ENCODE assay signal across 8 mouse cellular contexts in genomic region chr9:64045117-64045890, GRCm38 (mm10). TPM values are rescaled to one million over a fixed set of nuclear protein-coding genes. Genes with fewer than 3 reads are reported as not detected.
DNase-seq lines count a peak whose midpoint lies in the region; ATAC-seq and TF ChIP-seq lines count a peak whose summit lies in the region.

No protein-coding gene starts in this region.

- 6% methylated on average over 14 of the region's 14 CpGs for WGBS in lung, embryonic 14.5 days

- no peaks in the 10 kb centered on the region for H3K36me3 ChIP-seq in C2C12 (ENCODE audit: control insufficient read depth, insufficient read depth)
- H3K36me3 ChIP-seq in lung, embryonic 14.5 days (ENCODE audit: insufficient read depth): no peaks in the 10 kb centered on the region

- TF ChIP-seq CTCF in C2C12 (IDR thresholded peaks at IDR 0.05; ENCODE audit: control insufficient read depth, insufficient read depth, insufficient read length): no peak
- no peak for TF ChIP-seq CTCF in lung, embryonic 14.5 days (IDR thresholded peaks at IDR 0.05; ENCODE audit: low read depth)

- intact Hi-C loops in gastrocnemius, postnatal 36 days (cut with DNase I): no loop called here

- no peaks in the 10 kb centered on the region for H3K27me3 ChIP-seq in C2C12 (ENCODE audit: control insufficient read depth, insufficient read depth, insufficient read length)
- no peaks in the 10 kb centered on the region for H3K27me3 ChIP-seq in lung, embryonic 14.5 days (ENCODE audit: insufficient read depth, low read length)

- peak overlapping the region; percentile 86 for H3K27ac ChIP-seq in lung, embryonic 14.5 days (ENCODE audit: low read depth)

- no peak overlapping the region for H3K4me3 ChIP-seq in C2C12 (ENCODE audit: insufficient read depth, poor library complexity, severe bottlenecking)
- H3K4me3 ChIP-seq in lung, embryonic 14.5 days (ENCODE audit: low read depth, low read length): no peak overlapping the region

- H3K79me2 ChIP-seq in C2C12 (ENCODE audit: control insufficient read depth, insufficient read depth): no peaks in the 10 kb centered on the region

- no peak overlapping the region for H3ac ChIP-seq in C2C12 (ENCODE audit: control insufficient read depth, insufficient read length, low read depth)

- H3K4me1 ChIP-seq in lung, embryonic 14.5 days (ENCODE audit: insufficient read depth): peaks cover 27% of the 10 kb centered on the region

- peak overlapping the region; percentile 35 for H3K4me2 ChIP-seq in lung, embryonic 14.5 days

- DNase-seq in adipocyte (ENCODE audit: low spot score): peak; percentile 18
- DNase-seq in gastrocnemius, postnatal 36 days: peak; percentile 25 to 28
- peak; percentile 51 for DNase-seq in kidney, adult 18-20 months
- DNase-seq in lung, embryonic 14.5 days: peak; percentile 90
- DNase-seq in spleen, postnatal 36 days (ENCODE audit: low spot score in 2 of 2): peak; percentile 72 to 79
- no peak for DNase-seq in natural killer cell, adult 2 months (ENCODE audit: low spot score in 2 of 2)
- no peak for DNase-seq in left cerebral cortex, adult 9 months (ENCODE audit: low spot score in 2 of 2)

- H3K9me3 ChIP-seq in lung, embryonic 14.5 days (ENCODE audit: low read depth, low read length): no peaks in the 10 kb centered on the region

- peak overlapping the region; percentile 38 for H3K9ac ChIP-seq in lung, embryonic 14.5 days

- no peaks in the 10 kb centered on the region for H3K79me3 ChIP-seq in C2C12 (ENCODE audit: low read depth)

- peak; percentile 94 for ATAC-seq in lung, embryonic 14.5 days (ENCODE audit: insufficient read depth)

TF ChIP-seq in C2C12, 6 proteins besides CTCF, POLR2A, EP300 and RAD21:
- TF ChIP-seq MYOD1 (IDR thresholded peaks at IDR 0.05; ENCODE audit: control insufficient read depth, insufficient read length, low read depth) (peak; percentile 78), MAX (IDR thresholded peaks at IDR 0.05) (no peak)

RNA-seq across cellular contexts. Expression of gene Smad6, which starts 23.4 kb away (rescaled TPM):
- 15.4 TPM for polyA plus RNA-seq in C2C12 (2012; fragmentation: generic; extraction: Trizol)
- 1 to 10 TPM; 3.3 to 4.0 TPM for total RNA-seq in gastrocnemius, postnatal 36 days (2021)
- polyA plus RNA-seq in lung, embryonic 14.5 days (2014; fragmentation: Nextera tagmentation; extraction: Ambion mirVana): 13.6 and 15.3 TPM in 2 replicates

Comparison
In these comparisons a context has a peak if more than half of its experiments do, and no peak if none do; other contexts are left out.
1. DNase-seq: peak in adipocyte (single experiment), gastrocnemius, postnatal 36 days (2 of 2), kidney, adult 18-20 months (single experiment), lung, embryonic 14.5 days (single experiment) and spleen, postnatal 36 days (2 of 2); none in natural killer cell, adult 2 months (0 of 2) and left cerebral cortex, adult 9 months (0 of 2).